Mouse (Mus musculus) mouse trophoblast stem cell (cell line): ENCODE data around the gene Rprd1b.

ENCODE experiments used
- in situ Hi-C, 2 experiments: fragments of 300-500 bp; cut with MseI, MboI; formaldehyde crosslinking; loops; 2 replicates in 1 of 2; 3 replicates in 1 of 2; pipeline ENCODE4 v1.15.1; 2025

Gene Rprd1b

DNA sequence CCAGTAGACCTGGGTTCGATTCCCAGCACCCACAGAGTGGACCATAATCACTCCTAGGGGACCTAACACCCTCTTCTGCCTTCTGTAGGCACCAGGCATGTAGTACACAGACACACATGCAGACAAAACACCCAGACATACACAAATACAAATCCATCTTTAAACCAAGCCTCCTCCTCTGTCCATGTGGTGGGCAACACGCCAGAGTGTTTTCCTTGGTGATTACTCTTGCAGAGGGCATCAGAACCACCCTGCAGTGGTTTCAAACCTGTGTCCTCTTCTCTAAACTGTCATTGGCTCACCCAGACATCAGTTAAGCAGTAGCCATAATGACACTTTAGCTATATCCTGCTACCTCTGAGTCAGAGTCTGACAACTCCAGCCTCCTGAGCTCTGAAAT lies 142.1 kb downstream of the Rprd1b start:
- in situ Hi-C loops = no loop called here

DNA sequence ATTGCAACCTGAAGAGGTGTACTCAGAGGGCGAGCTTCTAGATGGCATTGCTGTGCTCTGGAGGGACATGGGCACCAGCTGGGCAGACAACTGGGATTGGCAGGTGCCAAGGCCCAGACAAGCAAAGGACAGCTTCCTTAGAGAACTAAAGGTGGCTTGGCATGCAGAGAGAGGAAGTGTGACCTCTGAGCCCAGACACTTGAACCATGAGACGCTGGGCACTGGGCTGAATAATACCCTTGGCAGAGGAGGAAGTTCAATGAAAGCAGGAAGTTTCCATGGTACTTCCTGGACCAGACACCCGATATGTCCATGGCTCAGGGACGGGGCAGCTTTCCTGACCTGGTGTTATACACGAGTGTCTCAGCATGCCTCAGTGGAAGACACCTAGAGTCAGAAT lies 146.1 kb downstream of the Rprd1b start:
- in situ Hi-C loops = no loop called here

DNA sequence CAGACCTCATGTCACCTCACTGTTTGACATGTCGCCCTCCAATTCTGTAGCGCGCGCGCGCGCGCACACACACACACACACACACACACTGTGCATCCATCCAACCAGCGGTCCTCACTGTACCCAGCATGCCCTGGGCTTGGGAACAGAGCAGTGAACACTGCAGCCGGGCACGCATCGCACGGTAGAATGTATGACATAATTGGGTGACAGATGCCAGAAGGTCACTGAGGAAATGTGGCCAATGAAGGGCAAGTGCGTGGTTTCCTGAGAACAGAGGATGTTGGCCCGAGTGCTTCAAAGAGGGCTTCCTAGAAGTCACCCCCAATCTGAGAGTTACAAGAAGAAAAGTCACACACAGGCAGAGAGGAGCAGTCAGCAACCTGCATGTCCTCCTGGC lies 146.7 kb downstream of the Rprd1b start:
- in situ Hi-C loops = no loop called here

DNA sequence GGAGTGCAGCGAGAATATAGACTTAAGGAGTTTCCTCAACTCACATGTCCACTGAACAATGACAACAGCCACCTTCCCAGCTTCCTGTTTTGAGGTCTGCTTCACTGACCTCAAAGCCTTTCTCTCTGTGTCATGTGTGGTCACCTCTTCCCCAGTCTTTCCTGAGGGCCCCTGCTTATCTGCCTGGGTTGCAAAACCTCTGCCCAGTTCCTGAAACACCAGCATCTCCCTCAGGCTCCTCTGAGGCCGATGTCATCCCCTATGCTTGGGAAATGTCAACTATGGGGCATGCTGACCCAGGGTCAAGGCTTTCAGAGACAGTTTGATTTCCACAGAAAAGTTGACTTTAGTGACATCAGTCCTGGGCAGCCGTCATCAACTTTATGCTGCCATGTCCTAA lies 147.1 kb downstream of the Rprd1b start:
- in situ Hi-C loops = no loop called here

DNA sequence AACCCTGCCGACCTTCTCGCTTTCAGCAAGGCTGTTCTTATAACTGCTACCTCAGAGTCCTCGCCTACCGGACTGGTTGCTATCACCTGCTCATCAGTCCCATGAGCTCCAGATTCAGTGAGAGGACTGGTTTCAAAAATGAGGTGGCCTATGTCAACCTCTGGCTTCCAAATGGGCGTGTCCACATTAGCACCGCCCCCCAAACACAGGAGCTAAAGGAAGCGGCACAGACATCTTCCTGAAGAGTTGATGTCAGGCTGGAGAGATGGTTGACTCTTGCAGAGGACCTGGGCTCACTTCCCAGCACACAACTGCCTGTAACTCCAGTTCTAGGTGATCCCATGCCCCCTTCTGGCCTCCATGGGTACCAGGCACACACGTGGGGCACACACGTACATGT lies 148.5 kb downstream of the Rprd1b start:
- in situ Hi-C loops = no loop called here

DNA sequence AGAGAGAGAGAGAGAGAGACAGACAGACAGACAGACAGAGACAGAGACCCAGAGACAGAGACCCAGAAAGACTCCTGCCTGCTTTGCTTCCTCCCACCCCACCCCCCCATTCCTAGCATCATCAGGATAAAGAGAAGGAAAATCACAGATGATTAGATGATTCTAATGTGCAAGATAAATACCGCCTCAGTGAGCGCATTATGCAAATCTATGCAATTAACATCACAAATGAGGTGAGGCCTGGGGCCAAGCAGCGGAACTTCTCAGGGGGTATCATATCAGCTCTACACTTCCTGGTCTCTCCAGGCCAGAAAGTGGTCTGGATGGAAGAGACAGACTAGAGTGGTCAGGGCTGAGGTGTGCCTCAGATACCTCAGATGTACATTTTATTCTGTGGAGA lies 149.3 kb downstream of the Rprd1b start:
- in situ Hi-C loops = no loop called here

DNA sequence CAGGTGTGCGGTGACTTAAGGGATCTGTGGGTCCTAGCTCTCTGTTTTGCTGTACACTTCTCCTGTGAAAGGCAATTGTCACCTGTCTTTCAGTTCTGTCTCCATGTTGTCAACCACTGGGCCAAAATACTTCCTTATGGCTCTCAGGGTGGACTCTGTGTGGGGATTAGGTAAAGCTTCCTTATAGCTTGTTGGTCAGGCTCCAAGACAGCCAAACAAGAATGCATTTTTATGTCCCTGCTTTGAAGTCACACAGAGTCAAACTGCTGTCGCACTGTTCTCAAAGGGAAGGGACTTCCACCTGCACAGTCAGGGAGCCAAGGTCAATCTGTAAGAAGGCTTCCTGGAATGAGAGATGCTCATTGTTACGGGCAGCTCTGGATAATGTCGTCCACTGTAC lies 149.8 kb downstream of the Rprd1b start:
- in situ Hi-C loops = no loop called here

DNA sequence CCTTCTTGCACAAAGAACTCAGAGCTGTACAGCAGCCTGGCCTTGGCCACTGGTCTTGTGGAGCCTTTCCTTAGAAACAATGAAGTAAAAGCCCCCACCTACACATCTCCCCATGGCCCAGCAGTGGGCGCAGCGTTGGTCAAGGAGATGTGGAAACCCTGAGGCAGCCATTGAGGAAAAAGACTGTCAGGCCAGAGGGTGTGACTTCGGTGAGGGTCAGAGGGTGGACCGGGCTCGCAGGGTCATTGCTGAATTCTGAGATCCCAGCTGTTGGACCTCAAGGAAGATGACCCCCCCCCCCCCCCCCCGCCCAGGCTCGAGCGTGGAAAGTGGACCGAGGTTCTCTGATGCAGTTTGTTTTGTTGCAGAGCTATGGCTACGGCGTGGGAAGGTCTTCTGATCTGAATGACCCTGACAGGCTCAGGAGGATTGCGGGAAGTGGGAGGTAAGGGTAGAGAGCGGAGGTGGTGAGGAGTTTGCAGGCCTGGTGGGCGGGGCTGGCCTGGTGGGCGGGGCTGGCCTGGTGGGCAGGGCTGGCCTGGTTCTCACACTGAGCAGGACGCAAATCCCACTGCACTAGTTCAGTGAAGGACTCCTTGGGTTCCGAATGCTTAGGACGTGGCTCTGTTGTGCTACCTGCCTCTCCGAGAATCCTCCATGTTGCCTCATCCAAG lies 150.5 kb downstream of the Rprd1b start:
- in situ Hi-C loops = no loop called here

DNA sequence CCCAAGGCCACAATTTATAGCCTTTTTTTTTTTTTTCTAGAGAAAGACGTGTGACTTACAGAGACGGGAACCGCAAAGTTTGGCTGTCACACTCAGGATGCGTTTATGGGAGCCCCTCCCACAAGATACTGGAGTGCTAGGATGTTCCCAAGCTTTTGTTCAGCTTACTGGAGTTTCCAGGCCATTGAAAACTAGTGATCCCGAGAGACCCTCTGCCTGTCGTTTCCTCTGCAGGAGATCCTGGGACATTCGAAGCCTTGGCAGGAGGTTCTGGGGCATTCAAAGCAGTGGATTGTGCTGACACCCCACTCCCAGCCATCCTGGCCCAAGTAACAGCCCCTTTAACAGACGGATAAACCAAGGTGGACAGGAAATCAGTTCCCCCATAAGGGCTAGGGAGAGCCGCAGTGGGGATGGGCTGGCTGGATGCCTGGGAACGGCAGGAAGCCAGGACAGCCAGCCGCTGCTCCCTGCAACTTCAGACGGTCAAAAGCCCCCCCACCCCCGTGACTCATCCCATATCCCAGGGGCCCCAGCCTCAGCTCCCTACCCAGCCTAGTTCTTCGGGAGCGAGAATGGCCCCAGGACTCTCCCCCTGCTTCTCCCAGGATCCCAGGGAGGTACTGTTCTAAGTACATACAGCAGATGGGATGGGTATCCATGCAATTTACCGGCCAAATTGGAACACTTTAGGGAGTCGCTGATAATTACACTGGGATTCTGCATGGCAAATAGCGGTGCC lies 151.2 kb downstream of the Rprd1b start:
- in situ Hi-C loops = no loop called here

DNA sequence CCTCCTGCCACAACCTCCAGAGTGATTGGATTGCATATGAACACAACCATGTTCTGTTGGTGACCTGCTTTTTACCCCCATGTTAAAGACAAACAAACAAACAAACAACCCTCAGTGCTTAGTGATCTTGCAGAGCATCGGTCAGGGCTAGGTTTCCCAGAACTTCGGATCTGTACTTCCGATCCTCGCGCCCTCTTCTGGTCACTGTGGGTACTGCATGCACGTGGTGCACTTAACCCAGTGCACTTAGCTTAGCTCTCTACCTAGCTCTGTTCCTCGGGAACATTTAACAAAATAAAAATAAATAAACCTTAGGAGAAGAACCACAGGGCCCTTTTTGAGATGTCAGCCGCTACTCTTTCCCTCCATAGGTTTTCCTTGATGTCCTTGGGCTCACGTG lies 152.5 kb downstream of the Rprd1b start:
- in situ Hi-C loops = no loop called here
